Mouse (Mus musculus) embryonic fibroblast, embryonic 13.5 days (primary cell): ENCODE results near the gene Rita1. TPM values are rescaled to one million over a fixed set of nuclear protein-coding genes. Genes with fewer than 3 reads are reported as not detected.

Source experiments
- H3K27ac ChIP-seq: 2 replicates; pipeline ENCODE4 v1.5.1; 2012; ENCODE audit warnings: low read length, control low read depth, inconsistent platforms; ENCODE audit not compliant: insufficient read depth
- H3K4me1 ChIP-seq: 2 replicates; pipeline ENCODE4 v1.6.1; 2011; ENCODE audit warnings: low read length; ENCODE audit not compliant: control insufficient read depth, insufficient read depth
- H3K4me3 ChIP-seq: 2 replicates; pipeline ENCODE4 v1.5.1; 2011; ENCODE audit warnings: mild to moderate bottlenecking, control low read depth, low read length; ENCODE audit not compliant: insufficient read depth
- CTCF ChIP-seq: IDR thresholded peaks from 2 replicates; pipeline ENCODE4 v1.5.1; 2011; ENCODE audit warnings: mild to moderate bottlenecking, control low read depth, low read length, moderate library complexity, borderline replicate concordance; ENCODE audit not compliant: insufficient read depth
- POLR2A ChIP-seq: IDR thresholded peaks from 2 replicates; pipeline ENCODE4 v1.6.1; 2011; ENCODE audit warnings: low read depth, mild to moderate bottlenecking, control low read depth, low read length, moderate library complexity
- polyA plus RNA-seq: library from polyadenylated mRNA; stranded (reverse); fragments of >200 nt; gene quantifications from 2 replicates; pipeline ENCODE4 v1.2.4, GENCODE M21; 2011; ENCODE audit warnings: low read depth; ENCODE audit not compliant: missing spikeins, insufficient read length

Rita1 gene
- polyA plus RNA-seq, 1 experiment, result 8.8 TPM

- peaks cover 8% of the 10 kb centered on the region for H3K4me1 ChIP-seq
- no peak overlapping the region for H3K27ac ChIP-seq
- H3K4me3 ChIP-seq, result no peak overlapping the region
- TF ChIP-seq POLR2A (no peak), CTCF (no peak)
These were observed 54.3 kb downstream of the Rita1 start for GRCm38 (mm10) chr5:120558041-120558440.

GRCm38 (mm10) chr5:120555871-120556270, 56.5 kb downstream of the Rita1 start:
- TF ChIP-seq POLR2A (no peak), CTCF (no peak)

GRCm38 (mm10) chr5:120550673-120551072, 61.7 kb downstream of the Rita1 start:
- TF ChIP-seq CTCF (no peak), POLR2A (no peak)

More at GRCm38 (mm10) chr5:120555871-120556270, 56.5 kb downstream of the Rita1 start:
- no peak overlapping the region for H3K27ac ChIP-seq
- no peak overlapping the region for H3K4me3 ChIP-seq
- H3K4me1 ChIP-seq, result no peaks in the 10 kb centered on the region; the same call in 1 of the 2 replicates

DNA sequence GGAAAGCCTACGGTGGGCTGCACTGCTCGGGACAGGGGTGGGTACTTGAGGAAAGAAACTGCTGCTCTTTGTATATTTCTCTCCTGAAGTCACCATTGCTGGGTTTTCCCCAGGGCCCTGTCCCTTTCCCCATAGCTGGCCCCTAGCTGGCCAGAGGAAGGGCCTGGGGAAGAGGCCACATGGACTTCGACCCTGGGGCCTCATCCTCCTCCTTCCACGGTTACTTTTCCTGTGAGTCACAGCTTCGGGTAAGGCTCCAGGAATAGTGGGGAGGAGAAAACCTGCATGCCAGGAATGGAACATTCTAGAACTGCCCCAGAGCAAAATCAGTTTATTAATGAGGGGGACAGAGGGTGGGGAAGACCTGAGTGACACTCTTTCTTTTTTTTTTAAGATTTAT, 62.3 kb downstream of the Rita1 start:
- H3K4me3 ChIP-seq, result no peak overlapping the region
- H3K27ac ChIP-seq, result no peak overlapping the region
- TF ChIP-seq CTCF (no peak), POLR2A (no peak)
- no peaks in the 10 kb centered on the region for H3K4me1 ChIP-seq

More at GRCm38 (mm10) chr5:120550673-120551072, 61.7 kb downstream of the Rita1 start:
- Histone ChIP-seq H3K4me1 (no peaks in the 10 kb centered on the region), H3K27ac (no peak overlapping the region), H3K4me3 (no peak overlapping the region)

- no peak overlapping the region for H3K27ac ChIP-seq
- no peak overlapping the region for H3K4me3 ChIP-seq
- no peak for TF ChIP-seq POLR2A
- no peaks in the 10 kb centered on the region for H3K4me1 ChIP-seq
These were observed 64.0 kb downstream of the Rita1 start for GRCm38 (mm10) chr5:120548236-120548850.

Other genes with a start within 250 kb of the Rita1 start
- gene Lhx5, start 180.9 kb downstream of the Rita1 start, polyA plus RNA-seq, result not detected in 2 replicates
- 1.2 and 1.8 TPM in 2 replicates for gene Sdsl, start 139.8 kb downstream of the Rita1 start, polyA plus RNA-seq
- not detected in 2 replicates for gene Sds, start 136.1 kb downstream of the Rita1 start, polyA plus RNA-seq
- 41.4 and 50.2 TPM in 2 replicates for gene Plbd2, start 109.0 kb downstream of the Rita1 start, polyA plus RNA-seq
- gene Slc8b1, start 101.4 kb downstream of the Rita1 start, polyA plus RNA-seq, result 5.8 and 7.6 TPM in 2 replicates
- gene Tpcn1, start 23.9 kb downstream of the Rita1 start, polyA plus RNA-seq, result 22.2 and 29.1 TPM in 2 replicates
- 0.44 TPM in 1 of 2 replicates, not detected in the other for gene Iqcd, start 23.6 kb downstream of the Rita1 start, polyA plus RNA-seq
- gene Ddx54, start 150 bp upstream of the Rita1 start, polyA plus RNA-seq, result 39.3 and 43.0 TPM in 2 replicates
- gene Cfap73, start 21.6 kb upstream of the Rita1 start, polyA plus RNA-seq, result not detected in 2 replicates
- not detected in 2 replicates for gene Rasal1, start 36.2 kb upstream of the Rita1 start, polyA plus RNA-seq
- not detected in 2 replicates for gene Dtx1, start 99.3 kb upstream of the Rita1 start, polyA plus RNA-seq
- 0.28 and 0.61 TPM in 2 replicates for gene Oas2, start 137.3 kb upstream of the Rita1 start, polyA plus RNA-seq
- gene Oas3, start 165.1 kb upstream of the Rita1 start, polyA plus RNA-seq, result 0.18 TPM in 1 of 2 replicates, not detected in the other
- not detected in 2 replicates for gene Oas1e, start 182.9 kb upstream of the Rita1 start, polyA plus RNA-seq
- gene Oas1c, start 199.9 kb upstream of the Rita1 start, polyA plus RNA-seq, result 1.3 and 1.9 TPM in 2 replicates
- not detected in 2 replicates for gene Oas1f, start 234.8 kb upstream of the Rita1 start, polyA plus RNA-seq
- gene Oas1h, start 248.8 kb upstream of the Rita1 start, polyA plus RNA-seq, result not detected in 2 replicates